Mouse (Mus musculus) urinary bladder, postnatal 25 days (tissue): ENCODE data around the gene Gm21904.
"Not testable (repeated sequence)": the region's sequence is repeated elsewhere in the genome, so short reads cannot be mapped to it uniquely, and the experiment has no call there.

ENCODE experiments used
- DNase-seq: peaks from one replicate; pipeline ENCODE4 v3.0.0; 2022; ENCODE audit warnings: low spot score

Gm21904 gene

DNA sequence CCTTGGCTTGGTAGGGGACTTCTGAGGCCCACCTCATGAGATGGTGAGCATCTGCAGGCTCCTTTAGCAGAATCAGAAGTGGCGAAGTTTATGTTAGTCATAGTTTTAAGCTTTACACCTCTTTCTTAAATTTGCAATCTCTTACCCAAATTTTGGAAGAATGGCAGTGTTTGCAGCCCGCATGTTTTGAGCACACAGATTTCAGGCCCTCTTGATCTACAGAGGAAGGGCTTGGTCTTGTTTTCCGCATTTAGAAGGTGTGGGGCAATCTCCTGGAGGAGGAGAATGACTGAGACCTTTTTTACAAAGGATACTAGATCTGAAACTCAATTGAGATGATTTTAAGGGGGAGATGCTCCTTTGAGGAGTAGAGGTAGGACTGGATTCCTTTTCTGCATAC, at the start of gene Gm21904:
Gm21904 (minus strand) TSS at position 101 of the 400 bp plus-strand sequence.
- not testable (repeated sequence) for DNase-seq

DNA sequence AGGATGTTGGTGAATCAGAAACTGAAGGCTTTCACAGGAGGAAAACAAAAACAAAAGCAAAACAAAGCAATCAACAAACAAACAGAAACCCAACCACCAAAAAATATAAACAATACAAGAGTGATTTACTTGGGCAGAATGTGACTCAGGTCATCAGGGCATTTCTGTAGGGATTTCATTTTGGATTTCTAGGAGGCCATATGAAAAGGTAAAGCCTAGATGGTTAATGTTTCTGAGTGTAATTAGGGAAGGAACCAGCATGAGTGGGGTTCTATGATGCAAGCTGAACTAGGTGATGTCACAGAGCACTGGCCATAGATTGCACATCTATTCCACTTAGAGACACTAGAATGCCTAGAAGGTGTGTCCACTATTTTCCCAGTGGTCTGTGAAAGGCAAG, 28.4 kb upstream of the Gm21904 start, which contains the start of the genes Gm20772 and Gm20831:
Gm20772 (plus strand) TSS at position 301 of the 400 bp plus-strand sequence.
Gm20831 (plus strand) TSS at position 301 of the 400 bp plus-strand sequence.
- not testable (repeated sequence) for DNase-seq
